Mouse (Mus musculus): Measurements from ENCODE around the gene Fars2. TPM values are rescaled to one million over a fixed set of nuclear protein-coding genes. Genes with fewer than 3 reads are reported as not detected.
"Not testable (repeated sequence)": the region's sequence is repeated elsewhere in the genome, so short reads cannot be mapped to it uniquely, and the experiment has no call there.

Gene Fars2
- total and polyA plus RNA-seq, 3 experiments, result 32.0 to 57.6 (median 54.6) TPM

DNA sequence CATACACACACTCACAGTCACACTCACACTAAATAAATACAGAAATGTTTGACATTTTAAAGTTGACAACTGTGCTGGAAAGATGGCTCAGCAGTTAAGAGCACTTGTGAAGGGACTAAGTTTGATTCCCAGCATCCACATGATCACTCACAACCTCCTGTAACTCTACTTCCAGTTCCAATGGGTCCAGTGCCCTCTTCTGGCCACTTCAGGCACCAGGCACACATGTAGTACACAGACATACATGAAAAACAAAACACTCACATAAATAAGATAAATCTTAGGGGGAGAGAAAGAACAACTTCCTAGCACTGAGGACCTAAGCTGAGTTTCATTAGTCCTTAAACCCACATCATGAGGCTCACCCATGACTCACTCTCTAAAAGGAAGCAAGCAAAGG, 302.1 kb downstream of the Fars2 start:
- no peak overlapping the region for H3K4me3 ChIP-seq (ENCODE audit: low read depth, low read length)
- H3K9me3 ChIP-seq (replicated peaks), result no peaks in the 10 kb centered on the region
- ATAC-seq (ENCODE audit: extremely low read depth, insufficient number of reproducible peaks, low FRiP score, poor library complexity, severe bottlenecking) (no peak), DNase-seq (ENCODE audit: low spot score) (no peak)
- H3K4me1 ChIP-seq (ENCODE audit: insufficient read depth, low read depth, low read length), result 0 out of 2 replicates have a peak, but pooled peaks cover 5% of the 10 kb centered on the region
- TF ChIP-seq CTCF (IDR thresholded peaks at IDR 0.05; ENCODE audit: low read depth, low read length), result no peak
- no peak for TF ChIP-seq GATA2 (IDR thresholded peaks at IDR 0.05; ENCODE audit: borderline replicate concordance, low read depth, low read length)
- no peak for TF ChIP-seq TAL1 (conservative IDR thresholded peaks at IDR 0.05; ENCODE audit: low read depth, low read length)
- no peak for TF ChIP-seq GATA1 (IDR thresholded peaks at IDR 0.05; ENCODE audit: borderline replicate concordance, low read length)
- TF ChIP-seq POLR2AphosphoS5 (IDR thresholded peaks at IDR 0.05; ENCODE audit: insufficient replicate concordance, low read depth, low read length), result no peak
- peaks cover 31% of the 10 kb centered on the region for H3K36me3 ChIP-seq (replicated peaks)
- no peaks in the 10 kb centered on the region for H3K27me3 ChIP-seq (ENCODE audit: insufficient read depth, low read length)

DNA sequence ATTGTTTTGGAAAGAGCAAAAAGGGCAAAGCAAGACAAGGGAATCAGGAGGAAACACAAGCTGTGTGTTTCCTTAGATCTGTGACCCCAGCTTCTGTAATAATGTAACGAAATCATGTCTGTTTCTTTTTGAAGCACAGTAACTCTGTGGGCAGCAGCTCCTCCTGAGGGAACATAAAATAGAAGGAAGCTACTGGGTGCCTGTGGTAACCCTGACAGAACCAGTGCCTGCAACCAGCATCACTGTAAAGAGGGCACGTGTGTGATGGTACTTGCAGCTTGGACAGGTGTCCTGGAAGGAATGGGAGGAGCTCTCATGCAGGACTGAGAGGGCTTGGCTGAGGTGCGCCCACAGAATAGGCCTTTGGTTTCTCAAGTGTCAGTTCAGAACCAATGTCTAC, 305.2 kb downstream of the Fars2 start:
- H3K4me1 ChIP-seq (ENCODE audit: insufficient read depth, low read depth, low read length), result no peaks in the 10 kb centered on the region
- no peaks in the 10 kb centered on the region for H3K9me3 ChIP-seq (replicated peaks)
- no peaks in the 10 kb centered on the region for H3K27me3 ChIP-seq (ENCODE audit: insufficient read depth, low read length)
- H3K4me3 ChIP-seq (ENCODE audit: low read depth, low read length), result no peak overlapping the region
- DNase-seq (ENCODE audit: low spot score), result no peak
- ATAC-seq (ENCODE audit: extremely low read depth, insufficient number of reproducible peaks, low FRiP score, poor library complexity, severe bottlenecking), result no peak
- no peak for TF ChIP-seq POLR2AphosphoS5 (IDR thresholded peaks at IDR 0.05; ENCODE audit: insufficient replicate concordance, low read depth, low read length)
- no peak for TF ChIP-seq TAL1 (conservative IDR thresholded peaks at IDR 0.05; ENCODE audit: low read depth, low read length)
- no peak for TF ChIP-seq GATA1 (IDR thresholded peaks at IDR 0.05; ENCODE audit: borderline replicate concordance, low read length)
- TF ChIP-seq CTCF (IDR thresholded peaks at IDR 0.05; ENCODE audit: low read depth, low read length), result no peak
- TF ChIP-seq GATA2 (IDR thresholded peaks at IDR 0.05; ENCODE audit: borderline replicate concordance, low read depth, low read length), result no peak
- peaks cover 13% of the 10 kb centered on the region for H3K36me3 ChIP-seq (replicated peaks)

DNA sequence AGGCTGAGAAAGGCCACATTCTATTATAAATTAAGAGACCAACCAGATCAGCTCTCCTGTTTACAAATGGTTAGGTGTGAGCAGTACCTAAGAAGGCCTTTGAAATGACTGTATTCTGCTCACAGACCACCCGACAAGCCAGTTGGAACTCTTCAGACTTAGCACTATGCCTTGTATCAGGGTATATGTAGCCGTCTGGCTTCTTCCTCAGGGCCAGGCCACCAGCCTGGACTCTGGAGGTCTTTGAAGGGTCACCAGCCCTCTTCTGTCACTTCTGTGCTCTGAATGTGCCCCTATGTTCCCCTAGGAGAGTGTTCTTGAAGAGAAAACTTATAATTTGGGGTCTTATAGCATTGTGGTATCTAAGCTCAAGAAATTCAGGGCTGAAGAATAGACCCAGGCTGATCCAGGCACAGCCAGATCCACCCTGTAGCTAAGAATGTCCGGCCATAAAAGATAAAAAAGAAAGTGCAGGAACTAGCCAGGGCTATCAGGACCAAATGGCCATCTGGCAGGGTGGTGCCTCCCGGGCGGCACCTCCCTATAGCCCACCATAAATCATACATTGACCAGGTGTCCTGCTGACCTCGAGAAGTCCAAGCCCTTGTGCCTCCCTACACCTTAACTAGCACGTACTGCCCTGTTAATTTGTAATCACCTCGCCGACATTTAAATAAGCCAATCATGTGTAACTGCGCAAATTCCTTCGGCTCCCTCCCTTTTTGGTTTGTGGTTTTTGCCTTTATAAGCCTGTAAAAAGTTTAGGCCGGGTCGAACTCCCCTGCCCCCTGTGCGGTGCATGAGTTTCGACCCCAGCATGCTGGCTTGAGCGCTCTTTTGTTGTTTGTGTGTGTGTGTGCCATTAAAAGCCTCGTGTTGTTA, 308.9 kb downstream of the Fars2 start:
- H3K9me3 ChIP-seq (replicated peaks); H3K4me3 ChIP-seq (ENCODE audit: low read depth, low read length); H3K27me3 ChIP-seq (ENCODE audit: insufficient read depth, low read length); DNase-seq (ENCODE audit: low spot score); ATAC-seq (ENCODE audit: extremely low read depth, insufficient number of reproducible peaks, low FRiP score, poor library complexity, severe bottlenecking); H3K4me1 ChIP-seq (ENCODE audit: insufficient read depth, low read depth, low read length): not testable (repeated sequence)
- H3K36me3 ChIP-seq (replicated peaks), result peaks cover 16% of the 10 kb centered on the region

- H3K4me1 ChIP-seq (ENCODE audit: insufficient read depth, low read depth, low read length), result no peaks in the 10 kb centered on the region
- no peak for TF ChIP-seq TAL1 (conservative IDR thresholded peaks at IDR 0.05; ENCODE audit: low read depth, low read length)
- TF ChIP-seq POLR2AphosphoS5 (IDR thresholded peaks at IDR 0.05; ENCODE audit: insufficient replicate concordance, low read depth, low read length), result no peak
- no peak for TF ChIP-seq GATA2 (IDR thresholded peaks at IDR 0.05; ENCODE audit: borderline replicate concordance, low read depth, low read length)
- no peak for TF ChIP-seq GATA1 (IDR thresholded peaks at IDR 0.05; ENCODE audit: borderline replicate concordance, low read length)
- TF ChIP-seq CTCF (IDR thresholded peaks at IDR 0.05; ENCODE audit: low read depth, low read length), result no peak
- H3K27me3 ChIP-seq (ENCODE audit: insufficient read depth, low read length), result no peaks in the 10 kb centered on the region
- ATAC-seq (ENCODE audit: extremely low read depth, insufficient number of reproducible peaks, low FRiP score, poor library complexity, severe bottlenecking), result no peak
- no peak overlapping the region for H3K4me3 ChIP-seq (ENCODE audit: low read depth, low read length)
- peaks cover 15% of the 10 kb centered on the region for H3K36me3 ChIP-seq (replicated peaks)
- H3K9me3 ChIP-seq (replicated peaks), result no peaks in the 10 kb centered on the region
- DNase-seq (ENCODE audit: low spot score), result no peak
Observed at GRCm38 (mm10) chr13:36429500-36430189, 312.4 kb downstream of the Fars2 start.

- Histone ChIP-seq H3K9me3 (replicated peaks) (no peaks in the 10 kb centered on the region), H3K4me1 (ENCODE audit: insufficient read depth, low read depth, low read length) (no peaks in the 10 kb centered on the region), H3K4me3 (ENCODE audit: low read depth, low read length) (no peak overlapping the region), H3K36me3 (replicated peaks) (peaks cover 15% of the 10 kb centered on the region), H3K27me3 (ENCODE audit: insufficient read depth, low read length) (no peaks in the 10 kb centered on the region)
- ATAC-seq (ENCODE audit: extremely low read depth, insufficient number of reproducible peaks, low FRiP score, poor library complexity, severe bottlenecking), result no peak
- TF ChIP-seq CTCF (IDR thresholded peaks at IDR 0.05; ENCODE audit: low read depth, low read length) (no peak), TAL1 (conservative IDR thresholded peaks at IDR 0.05; ENCODE audit: low read depth, low read length) (no peak), GATA2 (IDR thresholded peaks at IDR 0.05; ENCODE audit: borderline replicate concordance, low read depth, low read length) (no peak), GATA1 (IDR thresholded peaks at IDR 0.05; ENCODE audit: borderline replicate concordance, low read length) (no peak), POLR2AphosphoS5 (IDR thresholded peaks at IDR 0.05; ENCODE audit: insufficient replicate concordance, low read depth, low read length) (no peak)
- no peak for DNase-seq (ENCODE audit: low spot score)
Observed at GRCm38 (mm10) chr13:36430420-36431114, 313.4 kb downstream of the Fars2 start.

DNA sequence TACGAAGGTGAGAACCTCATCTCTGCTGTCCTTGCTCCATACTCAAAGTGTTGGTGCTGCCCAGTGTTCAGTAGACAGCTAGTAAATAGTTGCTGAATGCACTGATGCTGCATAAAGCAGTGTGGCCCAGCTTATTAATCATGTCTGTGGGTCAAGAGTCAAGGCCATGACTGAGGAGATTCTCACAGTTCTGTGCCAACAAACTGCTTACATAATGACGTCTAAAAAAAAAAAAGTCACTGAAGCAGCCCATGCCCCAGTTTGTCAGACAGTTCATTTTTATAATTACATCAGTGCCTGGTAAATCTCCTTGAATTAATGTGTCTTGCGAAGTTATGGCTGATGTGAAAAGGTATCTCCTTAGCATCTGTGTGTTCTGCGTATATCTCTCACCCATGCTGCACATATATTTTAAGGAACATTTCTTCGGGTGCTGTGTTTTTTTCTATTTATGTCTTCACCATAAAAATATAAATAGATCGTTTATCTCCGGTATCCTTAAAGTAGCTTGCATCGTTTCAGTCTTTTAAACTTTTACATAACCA, 314.8 kb downstream of the Fars2 start:
- ATAC-seq (ENCODE audit: extremely low read depth, insufficient number of reproducible peaks, low FRiP score, poor library complexity, severe bottlenecking) (no peak), DNase-seq (ENCODE audit: low spot score) (no peak)
- H3K4me1 ChIP-seq (ENCODE audit: insufficient read depth, low read depth, low read length), result no peaks in the 10 kb centered on the region
- H3K9me3 ChIP-seq (replicated peaks), result no peaks in the 10 kb centered on the region
- H3K36me3 ChIP-seq (replicated peaks), result peaks cover 15% of the 10 kb centered on the region
- TF ChIP-seq GATA1 (IDR thresholded peaks at IDR 0.05; ENCODE audit: borderline replicate concordance, low read length) (no peak), CTCF (IDR thresholded peaks at IDR 0.05; ENCODE audit: low read depth, low read length) (no peak), POLR2AphosphoS5 (IDR thresholded peaks at IDR 0.05; ENCODE audit: insufficient replicate concordance, low read depth, low read length) (no peak), TAL1 (conservative IDR thresholded peaks at IDR 0.05; ENCODE audit: low read depth, low read length) (no peak), GATA2 (IDR thresholded peaks at IDR 0.05; ENCODE audit: borderline replicate concordance, low read depth, low read length) (no peak)
- H3K4me3 ChIP-seq (ENCODE audit: low read depth, low read length), result no peak overlapping the region
- no peaks in the 10 kb centered on the region for H3K27me3 ChIP-seq (ENCODE audit: insufficient read depth, low read length)
